Mouse (Mus musculus): ENCODE measurements around the gene Lrrc8b. TPM values are rescaled to one million over a fixed set of nuclear protein-coding genes. Genes with fewer than 3 reads are reported as not detected.

The Lrrc8b gene
- polyA plus RNA-seq, 1 experiment from 2014 or later, result 11.3 TPM

GRCm38 (mm10) chr5:105494246-105494917, 78.8 kb downstream of the Lrrc8b start:
- no peaks in the 10 kb centered on the region for H3K9me3 ChIP-seq (ENCODE audit: low read depth, low read length)
- no peak overlapping the region for H3K27ac ChIP-seq (ENCODE audit: low read depth)
- H3K27me3 ChIP-seq (ENCODE audit: insufficient read depth, low read length), result no peaks in the 10 kb centered on the region
- no peak overlapping the region for H3K4me3 ChIP-seq (ENCODE audit: low read depth, low read length)
- H3K9ac ChIP-seq, result no peak overlapping the region
- no peak for TF ChIP-seq CTCF (IDR thresholded peaks at IDR 0.05; ENCODE audit: low read depth)
- 47% methylated on average over 10 of the region's 10 CpGs for WGBS
- H3K4me1 ChIP-seq (ENCODE audit: insufficient read depth), result no peaks in the 10 kb centered on the region
- H3K4me2 ChIP-seq, result peak overlapping the region; percentile 61
- no peaks in the 10 kb centered on the region for H3K36me3 ChIP-seq (ENCODE audit: insufficient read depth)
- peak; percentile 19; the same call in 1 of the 2 replicates for ATAC-seq (ENCODE audit: insufficient read depth)
- peak; percentile 16 for DNase-seq

- H3K27me3 ChIP-seq (ENCODE audit: insufficient read depth, low read length), result no peaks in the 10 kb centered on the region
- H3K9ac ChIP-seq, result 0 out of 2 replicates have a peak overlapping the region, but pooled peaks have one; percentile 21
- 9% methylated on average over 24 of the region's 24 CpGs for WGBS
- TF ChIP-seq CTCF (IDR thresholded peaks at IDR 0.05; ENCODE audit: low read depth), result peak; percentile 70
- peak overlapping the region; percentile 61 for H3K4me2 ChIP-seq
- no peaks in the 10 kb centered on the region for H3K36me3 ChIP-seq (ENCODE audit: insufficient read depth)
- no peaks in the 10 kb centered on the region for H3K9me3 ChIP-seq (ENCODE audit: low read depth, low read length)
- H3K4me1 ChIP-seq (ENCODE audit: insufficient read depth), result no peaks in the 10 kb centered on the region
- H3K27ac ChIP-seq (ENCODE audit: low read depth), result no peak overlapping the region
- DNase-seq (peak; percentile 89), ATAC-seq (ENCODE audit: insufficient read depth) (peak; percentile 87)
- peak overlapping the region; percentile 22; the same call in 1 of the 2 replicates for H3K4me3 ChIP-seq (ENCODE audit: low read depth, low read length)
Measured at GRCm38 (mm10) chr5:105494918-105495901, 79.6 kb downstream of the Lrrc8b start.

GRCm38 (mm10) chr5:105496133-105496532, 80.6 kb downstream of the Lrrc8b start:
- DNase-seq (peak; percentile 38), ATAC-seq (ENCODE audit: insufficient read depth) (no peak)
- no peak for TF ChIP-seq CTCF (IDR thresholded peaks at IDR 0.05; ENCODE audit: low read depth)
- Histone ChIP-seq H3K27ac (ENCODE audit: low read depth) (no peak overlapping the region), H3K9ac (no peak overlapping the region), H3K4me1 (ENCODE audit: insufficient read depth) (no peaks in the 10 kb centered on the region), H3K9me3 (ENCODE audit: low read depth, low read length) (no peaks in the 10 kb centered on the region), H3K27me3 (ENCODE audit: insufficient read depth, low read length) (no peaks in the 10 kb centered on the region), H3K4me2 (no peak overlapping the region), H3K36me3 (ENCODE audit: insufficient read depth) (no peaks in the 10 kb centered on the region), H3K4me3 (ENCODE audit: low read depth, low read length) (no peak overlapping the region)
- 72% methylated on average over 4 of the region's 4 CpGs for WGBS

- Histone ChIP-seq H3K9me3 (ENCODE audit: low read depth, low read length) (no peaks in the 10 kb centered on the region), H3K4me2 (no peak overlapping the region), H3K27me3 (ENCODE audit: insufficient read depth, low read length) (no peaks in the 10 kb centered on the region), H3K36me3 (ENCODE audit: insufficient read depth) (no peaks in the 10 kb centered on the region), H3K4me3 (ENCODE audit: low read depth, low read length) (no peak overlapping the region), H3K9ac (no peak overlapping the region), H3K27ac (ENCODE audit: low read depth) (no peak overlapping the region), H3K4me1 (ENCODE audit: insufficient read depth) (no peaks in the 10 kb centered on the region)
- ATAC-seq (ENCODE audit: insufficient read depth) (no peak), DNase-seq (no peak)
- WGBS, result 78% methylated on average over 7 of the region's 7 CpGs
- TF ChIP-seq CTCF (IDR thresholded peaks at IDR 0.05; ENCODE audit: low read depth), result no peak
Measured at GRCm38 (mm10) chr5:105496586-105496985, 81.0 kb downstream of the Lrrc8b start.

DNA sequence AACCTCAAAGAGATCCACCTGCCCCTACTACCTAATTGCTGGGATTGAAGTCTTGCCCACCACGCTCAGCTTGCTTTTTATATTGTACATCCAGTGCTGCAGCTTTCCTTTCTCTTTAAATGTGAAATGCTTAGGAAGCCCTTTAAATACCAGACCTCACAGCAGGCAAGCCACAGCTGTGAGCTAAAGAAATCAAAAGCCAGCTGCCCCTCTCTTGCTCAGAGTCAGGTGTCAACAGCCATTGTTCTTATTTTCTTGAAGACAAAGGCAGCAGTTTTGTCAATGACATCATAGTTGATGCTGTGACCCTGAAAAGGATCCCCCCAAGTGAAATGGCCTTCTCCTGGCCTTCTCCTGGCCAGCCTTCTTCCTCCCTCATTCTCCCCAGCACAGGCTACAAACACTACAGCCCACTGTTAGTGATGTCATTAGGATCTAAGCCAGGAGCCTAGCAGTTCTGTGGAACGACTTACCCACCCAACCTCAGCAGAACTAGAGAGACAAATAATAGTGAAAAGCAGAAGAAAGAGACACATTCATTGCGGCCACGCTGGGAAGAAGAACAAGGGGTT, 82.9 kb downstream of the Lrrc8b start:
- Histone ChIP-seq H3K27ac (ENCODE audit: low read depth) (no peak overlapping the region; the same call in 1 of the 2 replicates), H3K4me2 (no peak overlapping the region), H3K9ac (no peak overlapping the region), H3K36me3 (ENCODE audit: insufficient read depth) (no peaks in the 10 kb centered on the region), H3K9me3 (ENCODE audit: low read depth, low read length) (no peaks in the 10 kb centered on the region), H3K27me3 (ENCODE audit: insufficient read depth, low read length) (no peaks in the 10 kb centered on the region), H3K4me1 (ENCODE audit: insufficient read depth) (no peaks in the 10 kb centered on the region), H3K4me3 (ENCODE audit: low read depth, low read length) (no peak overlapping the region)
- DNase-seq (no peak), ATAC-seq (ENCODE audit: insufficient read depth) (no peak)
- 60% methylated on average over 4 of the region's 4 CpGs for WGBS
- no peak for TF ChIP-seq CTCF (IDR thresholded peaks at IDR 0.05; ENCODE audit: low read depth)

DNA sequence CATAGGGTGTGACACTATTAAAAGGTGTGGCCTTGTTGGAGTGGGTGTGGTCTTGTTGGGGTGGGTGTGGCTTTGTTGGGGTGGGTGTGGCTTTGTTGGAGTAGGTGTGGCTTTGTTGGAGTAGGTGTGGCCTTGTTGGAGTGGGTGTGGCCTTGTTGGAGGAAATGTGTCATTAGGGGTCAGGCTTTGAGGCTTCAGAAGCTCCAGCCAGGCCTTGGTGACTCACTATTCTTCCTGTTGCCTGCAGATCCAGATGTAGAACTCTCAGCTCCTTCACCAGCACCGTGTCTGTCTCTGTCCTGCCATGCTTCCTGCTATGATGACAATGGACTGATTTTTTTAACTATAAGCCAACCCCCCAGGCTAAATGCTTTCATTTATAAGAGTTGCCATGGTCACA, 83.8 kb downstream of the Lrrc8b start:
- Histone ChIP-seq H3K9ac (no peak overlapping the region), H3K4me1 (ENCODE audit: insufficient read depth) (no peaks in the 10 kb centered on the region), H3K27me3 (ENCODE audit: insufficient read depth, low read length) (no peaks in the 10 kb centered on the region), H3K9me3 (ENCODE audit: low read depth, low read length) (no peaks in the 10 kb centered on the region), H3K4me3 (ENCODE audit: low read depth, low read length) (no peak overlapping the region), H3K36me3 (ENCODE audit: insufficient read depth) (no peaks in the 10 kb centered on the region), H3K4me2 (no peak overlapping the region), H3K27ac (ENCODE audit: low read depth) (no peak overlapping the region)
- WGBS, result 63% methylated on average over 1 of the region's 1 CpGs
- no peak for TF ChIP-seq CTCF (IDR thresholded peaks at IDR 0.05; ENCODE audit: low read depth)
- no peak for DNase-seq
- ATAC-seq (ENCODE audit: insufficient read depth), result no peak

Data from lung, embryonic 14.5 days (tissue).